Mouse (Mus musculus) liver, embryonic 11.5 days (tissue): ENCODE measurements around the gene Dppa5a. TPM values are rescaled to one million over a fixed set of nuclear protein-coding genes. Genes with fewer than 3 reads are reported as not detected.
"Not testable (repeated sequence)": the region's sequence is repeated elsewhere in the genome, so short reads cannot be mapped to it uniquely, and the experiment has no call there.

Source experiments
- ATAC-seq: fragments of 200-750 bp; cut with Nextera tagmentation; replicated peaks from 2 replicates; pipeline ENCODE4 v1.8.0; 2017; ENCODE audit warnings: moderate number of reproducible peaks, mild to moderate bottlenecking, moderate TSS enrichment, moderate library complexity; ENCODE audit not compliant: low FRiP score
- DNase-seq: peaks from one replicate; pipeline ENCODE4 v3.0.0-alpha.2; 2017; ENCODE audit warnings: low spot score
- H3K27ac ChIP-seq: fragments of 300-500 bp; sonication (generic); 2 replicates; pipeline ENCODE4 v1.5.1; 2014; ENCODE audit warnings: mild to moderate bottlenecking, low read depth, low read length, control low read depth
- H3K27me3 ChIP-seq: fragments of 300-500 bp; sonication (generic); replicated peaks from 2 replicates; pipeline ENCODE4 v1.6.1; 2014; ENCODE audit warnings: low read length, mixed read lengths; ENCODE audit not compliant: control insufficient read depth, insufficient read depth
- H3K36me3 ChIP-seq: fragments of 300-500 bp; sonication (generic); 2 replicates; pipeline ENCODE4 v1.6.1; 2014; ENCODE audit warnings: mild to moderate bottlenecking, low read length, moderate library complexity, mixed read lengths; ENCODE audit not compliant: control insufficient read depth, insufficient read depth
- H3K4me1 ChIP-seq: fragments of 300-500 bp; sonication (generic); replicated peaks from 2 replicates; pipeline ENCODE4 v1.6.1; 2014; ENCODE audit warnings: low read length, mixed read lengths; ENCODE audit not compliant: control insufficient read depth, insufficient read depth
- H3K4me2 ChIP-seq: fragments of 300-500 bp; sonication (generic); 2 replicates; pipeline ENCODE4 v1.6.1; 2014; ENCODE audit warnings: mild to moderate bottlenecking, control low read depth, moderate library complexity
- H3K4me3 ChIP-seq: fragments of 300-500 bp; sonication (generic); 2 replicates; pipeline ENCODE4 v1.5.1; 2014; ENCODE audit warnings: low read depth, low read length, control low read depth
- H3K9ac ChIP-seq: fragments of 300-500 bp; sonication (generic); 2 replicates; pipeline ENCODE4 v1.6.1; 2014; ENCODE audit warnings: low read depth, low read length, control low read depth
- H3K9me3 ChIP-seq: fragments of 300-500 bp; sonication (generic); 2 replicates; pipeline ENCODE4 v1.6.1; 2016; ENCODE audit warnings: low read length, inconsistent platforms, mixed read lengths; ENCODE audit not compliant: control insufficient read depth
- WGBS: fragments of 180-500 bp; shearing (Covaris S2); extraction: QIAGEN DNeasy Blood & Tissue Kit; methylation state at CpG from one replicate; pipeline ENCODE4 v1.1.7; 2014; 5-methylcytosine and 5-hydroxymethylcytosine counted together
- polyA plus RNA-seq: library from polyadenylated mRNA; unstranded; fragments of >200 nt; fragmentation: Nextera tagmentation; extraction: Ambion mirVana; gene quantifications from 2 replicates; pipeline ENCODE4 v1.2.1, GENCODE M21; 2014

Gene Dppa5a
- 0.64 TPM in 1 of 2 replicates, not detected in the other for polyA plus RNA-seq

DNA sequence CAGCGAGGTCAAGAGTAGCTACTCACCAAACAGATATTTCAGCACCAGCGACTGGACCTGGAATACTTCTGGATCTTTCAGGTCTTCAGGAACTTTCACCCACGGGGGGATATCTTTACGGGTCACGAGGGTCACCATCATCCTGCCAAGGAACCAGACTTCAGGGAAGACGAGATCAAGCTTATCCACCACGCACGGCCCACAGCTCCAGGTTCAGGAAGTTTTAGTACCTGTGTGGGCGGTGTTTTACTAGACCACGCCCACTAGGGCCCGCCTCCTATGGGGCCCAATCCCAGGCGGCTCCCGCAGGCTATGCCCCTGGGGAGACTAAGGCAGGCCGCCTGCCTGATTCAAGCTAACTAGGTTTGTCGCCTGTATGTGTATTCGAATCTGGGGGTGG is at the start of gene Dppa5a:
Gene Dppa5a (minus strand): TSS at position 219 of the 400 bp plus-strand sequence.
- H3K27ac ChIP-seq, H3K9me3 ChIP-seq, H3K4me1 ChIP-seq, H3K27me3 ChIP-seq, H3K4me2 ChIP-seq, DNase-seq, H3K36me3 ChIP-seq, H3K9ac ChIP-seq, ATAC-seq, H3K4me3 ChIP-seq: not testable (repeated sequence)
- WGBS: 82% methylated on average over 16 of the region's 16 CpGs

DNA sequence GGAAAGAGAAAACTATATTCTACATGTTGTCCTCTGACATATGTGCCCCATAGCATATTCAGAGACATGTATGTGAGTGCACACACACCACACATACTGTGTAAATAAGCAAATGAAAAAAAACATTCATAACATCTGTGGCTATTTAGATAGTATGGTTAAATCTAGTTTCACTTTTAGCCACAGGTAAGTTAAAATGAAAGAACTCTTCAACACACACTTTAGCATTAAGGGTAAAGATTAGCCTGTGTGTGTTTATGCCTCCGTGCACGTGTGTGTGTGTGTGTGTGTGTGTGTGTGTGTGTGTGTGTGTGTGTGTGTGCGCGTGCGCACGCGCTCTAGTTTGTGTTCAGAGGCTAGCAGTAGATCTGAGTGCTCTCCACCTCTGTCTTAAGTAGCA is 33.6 kb upstream of the Dppa5a start:
- Histone ChIP-seq H3K27ac (no peak overlapping the region), H3K9ac (no peak overlapping the region), H3K4me2 (no peak overlapping the region), H3K36me3 (no peaks in the 10 kb centered on the region), H3K9me3 (no peaks in the 10 kb centered on the region), H3K4me1 (no peaks in the 10 kb centered on the region), H3K27me3 (peaks cover 19% of the 10 kb centered on the region), H3K4me3 (no peak overlapping the region)
- 87% methylated on average over 7 of the region's 7 CpGs for WGBS
- no peak for DNase-seq
- ATAC-seq: no peak

DNA sequence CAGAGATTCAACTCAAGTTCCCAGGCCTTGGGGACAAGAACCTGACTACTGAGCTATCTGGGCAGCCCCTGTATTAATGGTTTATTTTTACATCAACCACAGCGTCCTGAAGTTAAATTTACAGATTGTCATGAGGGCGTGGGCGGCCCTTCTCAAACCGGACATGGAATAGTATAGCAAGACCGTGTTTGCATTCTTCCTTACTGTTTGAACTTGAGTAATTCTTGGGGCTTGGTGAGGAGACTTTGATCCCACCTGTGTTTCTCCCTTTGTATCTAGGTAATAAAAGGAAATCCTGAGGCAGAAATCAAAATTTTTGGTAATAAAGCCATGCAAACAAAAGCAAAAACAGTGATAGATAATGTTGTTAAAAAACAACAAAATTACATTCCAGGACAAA is 32.6 kb upstream of the Dppa5a start:
- Histone ChIP-seq H3K27me3 (peaks cover 29% of the 10 kb centered on the region), H3K9ac (no peak overlapping the region), H3K36me3 (no peaks in the 10 kb centered on the region), H3K9me3 (no peaks in the 10 kb centered on the region), H3K4me2 (no peak overlapping the region), H3K4me3 (no peak overlapping the region), H3K4me1 (peaks cover 5% of the 10 kb centered on the region; the same call in 1 of the 2 replicates), H3K27ac (no peak overlapping the region)
- ATAC-seq (no peak), DNase-seq (no peak)
- 79% methylated on average over 5 of the region's 5 CpGs for WGBS

DNA sequence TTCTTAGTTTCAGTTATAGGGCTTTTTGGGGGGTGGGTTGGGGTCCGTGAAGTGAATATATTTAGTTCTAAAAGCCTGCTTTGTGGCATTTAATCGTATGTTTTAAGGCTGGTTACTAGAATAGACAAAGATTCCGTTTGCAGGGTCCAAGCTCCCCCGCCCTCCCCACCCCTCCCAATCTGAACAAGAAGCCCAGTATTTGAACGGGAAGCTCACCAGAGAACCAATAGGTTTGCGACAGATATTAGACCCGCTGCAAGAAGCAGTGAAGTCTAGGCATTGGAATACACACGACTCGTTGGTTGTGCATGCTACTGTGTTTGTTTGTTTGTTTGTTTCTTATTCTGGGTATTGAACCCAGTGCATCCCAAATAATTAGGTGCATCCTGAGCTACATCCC is 28.5 kb upstream of the Dppa5a start:
- Histone ChIP-seq H3K36me3 (no peaks in the 10 kb centered on the region), H3K4me3 (no peak overlapping the region), H3K9me3 (no peaks in the 10 kb centered on the region), H3K9ac (no peak overlapping the region), H3K27me3 (peaks cover 64% of the 10 kb centered on the region), H3K27ac (no peak overlapping the region), H3K4me2 (no peak overlapping the region; the same call in 1 of the 2 replicates), H3K4me1 (peaks cover 7% of the 10 kb centered on the region; the same call in 1 of the 2 replicates)
- 48% methylated on average over 9 of the region's 9 CpGs for WGBS
- DNase-seq: no peak
- ATAC-seq: no peak

DNA sequence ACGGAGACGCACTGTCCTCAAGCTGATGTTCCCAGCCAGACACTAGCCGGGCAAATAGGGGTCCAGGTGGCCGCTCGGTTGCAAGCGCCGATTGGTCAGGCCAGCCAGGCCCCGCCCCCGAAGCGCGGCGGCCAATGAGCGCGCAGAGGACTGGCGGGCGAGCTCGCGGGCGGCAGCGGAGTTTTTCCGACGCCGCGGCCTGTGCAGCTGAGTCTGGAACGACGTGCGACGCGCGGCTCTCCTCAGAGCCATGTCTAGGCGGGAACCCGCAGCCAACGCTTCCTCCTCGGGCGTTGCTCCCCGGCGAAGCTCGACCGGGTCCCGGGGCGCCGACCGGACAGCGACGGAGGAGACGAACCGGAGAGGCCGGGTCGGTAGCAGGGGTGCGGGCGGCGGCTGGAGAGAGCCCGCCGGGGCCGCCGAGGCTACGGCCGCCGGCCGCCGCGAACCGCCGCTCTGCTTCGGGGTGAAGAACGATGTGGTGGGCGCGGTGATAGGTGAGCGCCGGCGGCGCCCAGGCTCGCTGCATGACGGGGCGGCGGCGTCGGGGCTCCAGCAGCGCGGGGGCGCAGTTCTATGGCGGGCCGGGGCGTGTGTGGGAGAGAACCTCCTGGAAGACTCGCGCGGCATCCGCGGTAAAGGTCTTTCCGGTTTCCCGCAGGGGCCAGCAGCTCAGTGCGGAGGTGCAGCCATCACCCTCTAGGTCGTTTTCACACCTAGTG is 27.8 kb upstream of the Dppa5a start, which contains the start of gene Ddx43:
Gene Ddx43 (plus strand): TSS at position 148 of the 722 bp plus-strand sequence.
- peak; percentile 71 for ATAC-seq
- no peak within 1 kb of the TSS for H3K27ac ChIP-seq
- H3K9ac ChIP-seq: no peak within 1 kb of the TSS
- peaks cover 7% of the 10 kb centered on the region; the same call in 1 of the 2 replicates for H3K4me1 ChIP-seq
- 2% methylated on average over 93 of the region's 93 CpGs for WGBS
- peak within 1 kb of the TSS; percentile 46 for H3K4me3 ChIP-seq
- H3K9me3 ChIP-seq: no peaks in the 10 kb centered on the region
- H3K36me3 ChIP-seq: no peaks in the 10 kb centered on the region
- H3K27me3 ChIP-seq: peaks cover 67% of the 10 kb centered on the region
- DNase-seq: peak; percentile 62
- H3K4me2 ChIP-seq: peak within 1 kb of the TSS; percentile 66

DNA sequence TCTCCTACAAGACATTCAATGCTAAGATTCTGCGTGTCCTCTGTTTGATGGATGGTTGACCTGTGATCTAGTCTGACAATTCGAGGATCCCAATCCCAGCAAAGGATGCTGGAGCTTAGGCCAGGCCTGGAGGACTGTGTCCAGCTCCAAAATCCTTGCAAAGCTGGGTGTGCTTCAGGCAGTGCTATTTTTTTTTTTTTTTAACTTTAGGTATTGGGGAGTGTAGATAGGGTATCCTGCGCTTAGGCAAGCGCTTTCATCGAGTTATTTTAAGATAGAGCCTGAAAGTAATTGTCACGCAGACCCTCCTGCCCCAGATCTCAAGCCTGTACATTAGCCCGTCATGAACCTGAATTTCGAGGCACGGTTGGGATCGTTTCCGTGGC is 27.3 kb upstream of the Dppa5a start:
- DNase-seq: no peak
- Histone ChIP-seq H3K4me3 (peak overlapping the region; percentile 46; the same call in 1 of the 2 replicates), H3K9ac (no peak overlapping the region), H3K4me1 (peaks cover 7% of the 10 kb centered on the region; the same call in 1 of the 2 replicates), H3K9me3 (no peaks in the 10 kb centered on the region), H3K4me2 (peak overlapping the region; percentile 66), H3K27me3 (peaks cover 67% of the 10 kb centered on the region), H3K27ac (no peak overlapping the region), H3K36me3 (no peaks in the 10 kb centered on the region)
- 33% methylated on average over 11 of the region's 11 CpGs for WGBS
- no peak for ATAC-seq

DNA sequence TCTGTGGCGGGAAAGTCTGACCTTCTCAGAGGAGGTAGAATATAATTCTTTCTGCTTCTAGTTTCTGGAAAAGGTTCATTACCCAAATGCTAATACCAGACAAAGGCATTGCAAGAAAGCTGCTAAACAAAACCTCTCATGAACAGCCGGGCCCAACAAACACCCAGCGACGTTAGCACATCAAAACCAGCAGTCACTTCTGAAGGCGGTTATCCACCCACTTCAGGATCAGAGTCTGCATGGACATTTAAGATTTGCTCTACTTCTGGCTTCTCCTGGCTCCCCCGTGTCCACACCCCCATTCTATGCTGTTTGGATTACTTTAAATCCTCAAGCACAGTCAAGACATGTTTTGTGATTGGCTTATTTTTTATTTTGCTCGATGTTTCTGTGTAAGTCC is 26.6 kb upstream of the Dppa5a start:
- H3K4me3 ChIP-seq: no peak overlapping the region
- no peaks in the 10 kb centered on the region for H3K9me3 ChIP-seq
- H3K4me2 ChIP-seq: no peak overlapping the region
- H3K4me1 ChIP-seq: peaks cover 7% of the 10 kb centered on the region; the same call in 1 of the 2 replicates
- H3K36me3 ChIP-seq: no peaks in the 10 kb centered on the region
- no peak overlapping the region for H3K9ac ChIP-seq
- H3K27me3 ChIP-seq: peaks cover 66% of the 10 kb centered on the region
- no peak for ATAC-seq
- no peak overlapping the region for H3K27ac ChIP-seq
- no peak for DNase-seq
- 62% methylated on average over 7 of the region's 7 CpGs for WGBS

DNA sequence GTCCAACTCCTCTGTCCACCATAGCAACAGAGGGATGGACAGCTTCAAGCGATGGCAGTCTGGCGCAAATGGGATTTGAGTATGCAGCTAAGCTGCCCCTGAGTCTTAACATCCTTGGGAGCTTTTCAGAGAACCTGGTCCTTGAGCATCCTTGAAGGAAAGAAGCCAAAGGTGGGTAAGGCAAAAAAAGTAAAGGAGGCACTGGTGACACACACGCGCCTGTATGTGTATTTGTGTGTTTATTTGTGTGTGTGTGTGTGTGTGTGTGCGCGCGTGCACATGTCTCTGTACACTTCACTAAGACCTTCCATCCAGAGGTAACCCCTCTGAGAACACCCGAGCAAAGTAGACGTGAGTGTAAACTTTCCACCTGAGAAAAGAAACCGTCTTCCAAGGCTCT is 25.8 kb upstream of the Dppa5a start:
- 74% methylated on average over 10 of the region's 10 CpGs for WGBS
- DNase-seq (no peak), ATAC-seq (no peak)
- Histone ChIP-seq H3K4me1 (peaks cover 7% of the 10 kb centered on the region; the same call in 1 of the 2 replicates), H3K9ac (no peak overlapping the region), H3K36me3 (no peaks in the 10 kb centered on the region), H3K4me2 (no peak overlapping the region), H3K9me3 (no peaks in the 10 kb centered on the region), H3K27ac (no peak overlapping the region), H3K4me3 (no peak overlapping the region), H3K27me3 (peaks cover 60% of the 10 kb centered on the region)

DNA sequence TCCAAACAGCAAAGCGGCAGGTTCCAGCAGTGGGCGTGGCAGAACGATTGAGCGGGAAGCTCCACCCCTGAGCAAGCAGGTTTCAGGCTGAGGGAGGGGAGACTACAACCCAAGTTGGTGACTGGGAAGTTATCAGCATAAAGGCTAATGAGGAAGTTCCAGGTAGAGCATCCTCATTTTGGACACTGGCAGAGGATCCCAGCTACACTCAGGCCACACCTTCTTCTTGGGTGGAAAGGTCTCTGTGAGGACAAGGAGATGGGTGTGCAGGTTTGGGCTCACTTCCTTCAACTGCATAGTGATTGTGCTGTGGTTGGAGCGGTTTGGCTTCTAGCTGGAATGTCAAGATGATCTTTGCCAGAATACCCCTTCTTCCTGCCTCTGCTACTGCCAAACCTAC is 22.0 kb upstream of the Dppa5a start:
- H3K27me3 ChIP-seq: peaks cover 32% of the 10 kb centered on the region
- no peaks in the 10 kb centered on the region for H3K4me1 ChIP-seq
- H3K27ac ChIP-seq: no peak overlapping the region
- no peaks in the 10 kb centered on the region for H3K36me3 ChIP-seq
- DNase-seq (no peak), ATAC-seq (no peak)
- no peak overlapping the region for H3K9ac ChIP-seq
- 45% methylated on average over 5 of the region's 5 CpGs for WGBS
- no peaks in the 10 kb centered on the region for H3K9me3 ChIP-seq
- H3K4me3 ChIP-seq: no peak overlapping the region
- H3K4me2 ChIP-seq: no peak overlapping the region
